Mouse (Mus musculus) liver, embryonic 11.5 days (tissue): ENCODE data around the gene Hsd17b1. TPM values are rescaled to one million over a fixed set of nuclear protein-coding genes. Genes with fewer than 3 reads are reported as not detected.

ENCODE experiments used
- ATAC-seq: fragments of 200-750 bp; cut with Nextera tagmentation; replicated peaks from 2 replicates; pipeline ENCODE4 v1.8.0; 2017; ENCODE audit warnings: moderate number of reproducible peaks, mild to moderate bottlenecking, moderate TSS enrichment, moderate library complexity; ENCODE audit not compliant: low FRiP score
- DNase-seq: peaks from one replicate; pipeline ENCODE4 v3.0.0-alpha.2; 2017; ENCODE audit warnings: low spot score
- H3K27ac ChIP-seq: fragments of 300-500 bp; sonication (generic); 2 replicates; pipeline ENCODE4 v1.5.1; 2014; ENCODE audit warnings: mild to moderate bottlenecking, low read depth, low read length, control low read depth
- H3K27me3 ChIP-seq: fragments of 300-500 bp; sonication (generic); replicated peaks from 2 replicates; pipeline ENCODE4 v1.6.1; 2014; ENCODE audit warnings: low read length, mixed read lengths; ENCODE audit not compliant: control insufficient read depth, insufficient read depth
- H3K36me3 ChIP-seq: fragments of 300-500 bp; sonication (generic); 2 replicates; pipeline ENCODE4 v1.6.1; 2014; ENCODE audit warnings: mild to moderate bottlenecking, low read length, moderate library complexity, mixed read lengths; ENCODE audit not compliant: control insufficient read depth, insufficient read depth
- H3K4me1 ChIP-seq: fragments of 300-500 bp; sonication (generic); replicated peaks from 2 replicates; pipeline ENCODE4 v1.6.1; 2014; ENCODE audit warnings: low read length, mixed read lengths; ENCODE audit not compliant: control insufficient read depth, insufficient read depth
- H3K4me2 ChIP-seq: fragments of 300-500 bp; sonication (generic); 2 replicates; pipeline ENCODE4 v1.6.1; 2014; ENCODE audit warnings: mild to moderate bottlenecking, control low read depth, moderate library complexity
- H3K4me3 ChIP-seq: fragments of 300-500 bp; sonication (generic); 2 replicates; pipeline ENCODE4 v1.5.1; 2014; ENCODE audit warnings: low read depth, low read length, control low read depth
- H3K9ac ChIP-seq: fragments of 300-500 bp; sonication (generic); 2 replicates; pipeline ENCODE4 v1.6.1; 2014; ENCODE audit warnings: low read depth, low read length, control low read depth
- H3K9me3 ChIP-seq: fragments of 300-500 bp; sonication (generic); 2 replicates; pipeline ENCODE4 v1.6.1; 2016; ENCODE audit warnings: low read length, inconsistent platforms, mixed read lengths; ENCODE audit not compliant: control insufficient read depth
- WGBS: fragments of 180-500 bp; shearing (Covaris S2); extraction: QIAGEN DNeasy Blood & Tissue Kit; methylation state at CpG from one replicate; pipeline ENCODE4 v1.1.7; 2014; 5-methylcytosine and 5-hydroxymethylcytosine counted together
- polyA plus RNA-seq: library from polyadenylated mRNA; unstranded; fragments of >200 nt; fragmentation: Nextera tagmentation; extraction: Ambion mirVana; gene quantifications from 2 replicates; pipeline ENCODE4 v1.2.1, GENCODE M21; 2014

Hsd17b1 gene
- 0.12 and 0.27 TPM in 2 replicates for polyA plus RNA-seq

DNA sequence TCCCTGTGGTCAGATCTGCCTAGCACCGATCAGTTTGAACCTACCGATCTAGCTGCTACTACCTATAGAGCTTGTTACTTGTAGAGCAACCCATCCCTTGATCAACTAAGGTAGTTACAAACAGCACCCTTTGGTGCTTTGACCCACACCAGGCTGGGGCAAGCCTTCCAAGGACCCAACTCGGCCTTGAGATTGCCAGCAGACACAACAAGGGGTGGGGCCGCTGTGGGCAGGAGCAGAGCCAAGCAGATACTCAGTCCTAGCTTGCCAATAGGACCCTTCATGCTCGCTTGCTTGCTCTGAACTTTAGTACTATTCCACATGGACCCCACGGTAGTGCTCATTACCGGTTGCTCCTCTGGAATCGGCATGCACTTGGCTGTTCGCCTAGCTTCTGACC is at the start of gene Hsd17b1:
TSS of gene Hsd17b1 (plus strand) at position 291 of the 400 bp plus-strand sequence.
- WGBS, result 76% methylated on average over 9 of the region's 9 CpGs
- no peak within 1 kb of the TSS for H3K9ac ChIP-seq
- DNase-seq (no peak), ATAC-seq (no peak)
- no peak within 1 kb of the TSS for H3K4me3 ChIP-seq
- H3K9me3 ChIP-seq, result no peaks in the 10 kb centered on the region
- H3K27me3 ChIP-seq, result peaks cover 46% of the 10 kb centered on the region
- H3K4me2 ChIP-seq, result peak within 1 kb of the TSS; percentile 48; the same call in 1 of the 2 replicates
- no peaks in the 10 kb centered on the region for H3K36me3 ChIP-seq
- peaks cover 5% of the 10 kb centered on the region for H3K4me1 ChIP-seq
- no peak within 1 kb of the TSS for H3K27ac ChIP-seq

DNA sequence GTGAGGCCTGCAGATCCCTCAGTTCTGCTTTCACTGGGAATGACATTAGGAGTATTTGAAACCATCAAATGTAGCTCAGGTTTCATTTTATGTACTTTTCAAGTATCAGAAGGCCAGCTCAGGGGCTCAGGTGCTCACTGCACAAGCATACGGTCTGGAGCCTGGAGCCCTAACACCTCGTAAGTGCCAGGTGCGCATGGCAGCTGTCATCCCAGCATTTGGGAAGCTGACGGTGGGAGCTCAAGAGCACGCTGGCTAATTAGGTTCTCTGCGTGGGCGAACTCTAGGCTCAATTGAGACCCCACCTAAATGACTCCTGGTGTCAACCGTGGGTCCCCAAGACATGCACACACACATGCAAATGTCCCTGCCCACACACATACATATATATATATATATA is 48.9 kb upstream of the Hsd17b1 start:
- Histone ChIP-seq H3K27ac (no peak overlapping the region), H3K4me2 (no peak overlapping the region), H3K9me3 (no peaks in the 10 kb centered on the region), H3K36me3 (peaks cover 43% of the 10 kb centered on the region), H3K9ac (no peak overlapping the region), H3K4me3 (no peak overlapping the region), H3K4me1 (0 out of 2 replicates have a peak, but pooled peaks cover 5% of the 10 kb centered on the region), H3K27me3 (no peaks in the 10 kb centered on the region)
- 93% methylated on average over 8 of the region's 8 CpGs for WGBS
- DNase-seq (no peak), ATAC-seq (no peak)

- no peak overlapping the region for H3K4me2 ChIP-seq
- ATAC-seq, result no peak
- H3K4me3 ChIP-seq, result no peak overlapping the region
- H3K9ac ChIP-seq, result no peak overlapping the region
- no peaks in the 10 kb centered on the region for H3K27me3 ChIP-seq
- no peak for DNase-seq
- no peaks in the 10 kb centered on the region for H3K9me3 ChIP-seq
- H3K4me1 ChIP-seq, result 0 out of 2 replicates have a peak, but pooled peaks cover 5% of the 10 kb centered on the region
- H3K27ac ChIP-seq, result no peak overlapping the region
- peaks cover 43% of the 10 kb centered on the region for H3K36me3 ChIP-seq
- WGBS, result 89% methylated on average over 10 of the region's 10 CpGs
Observed at GRCm38 (mm10) chr11:101030136-101030807, 47.9 kb upstream of the Hsd17b1 start.

DNA sequence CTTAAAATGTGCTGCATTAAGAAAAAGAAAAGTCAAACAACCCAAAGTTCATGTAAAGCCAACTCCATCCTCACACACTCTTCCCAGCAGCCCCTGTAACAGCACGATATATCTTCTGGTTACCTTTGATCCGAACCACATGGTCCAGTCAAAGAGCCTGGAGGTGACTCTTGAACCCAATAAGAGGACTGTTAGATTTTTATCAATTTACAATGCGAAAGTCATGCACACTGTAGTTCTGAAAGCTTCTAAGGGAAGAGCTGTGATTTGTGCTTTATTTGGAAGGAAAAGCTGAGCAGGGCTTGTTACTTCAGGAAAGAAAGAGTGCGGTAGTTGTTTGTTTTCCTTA is 47.4 kb upstream of the Hsd17b1 start:
- 89% methylated on average over 4 of the region's 4 CpGs for WGBS
- Histone ChIP-seq H3K36me3 (peaks cover 40% of the 10 kb centered on the region), H3K27me3 (no peaks in the 10 kb centered on the region), H3K4me2 (no peak overlapping the region), H3K27ac (no peak overlapping the region), H3K4me1 (0 out of 2 replicates have a peak, but pooled peaks cover 5% of the 10 kb centered on the region), H3K4me3 (no peak overlapping the region), H3K9ac (no peak overlapping the region), H3K9me3 (no peaks in the 10 kb centered on the region)
- DNase-seq, result no peak
- no peak for ATAC-seq

DNA sequence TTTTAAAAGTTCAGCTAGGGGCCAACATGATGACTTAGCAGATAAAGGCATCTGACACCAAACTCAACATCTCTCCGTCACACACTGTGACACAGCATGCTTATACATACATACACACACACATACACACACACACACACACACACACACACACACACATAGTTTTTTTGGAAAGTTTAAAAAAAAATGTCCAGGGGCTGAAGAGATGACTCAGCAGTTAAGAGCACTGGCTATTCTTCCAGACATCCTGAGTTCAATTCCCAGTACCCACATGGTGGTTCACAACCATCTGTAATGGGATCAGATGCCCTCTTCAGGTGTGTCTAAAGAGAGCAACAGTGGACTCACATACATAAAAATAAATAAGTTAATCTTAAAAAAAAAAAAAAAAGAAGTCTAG is 46.7 kb upstream of the Hsd17b1 start:
- H3K36me3 ChIP-seq, result peaks cover 40% of the 10 kb centered on the region
- H3K9me3 ChIP-seq, result no peaks in the 10 kb centered on the region
- no peak overlapping the region for H3K4me2 ChIP-seq
- 0 out of 2 replicates have a peak, but pooled peaks cover 5% of the 10 kb centered on the region for H3K4me1 ChIP-seq
- 93% methylated on average over 1 of the region's 1 CpGs for WGBS
- H3K4me3 ChIP-seq, result no peak overlapping the region
- DNase-seq, result no peak
- H3K27me3 ChIP-seq, result no peaks in the 10 kb centered on the region
- H3K27ac ChIP-seq, result no peak overlapping the region
- ATAC-seq, result no peak
- no peak overlapping the region for H3K9ac ChIP-seq

GRCm38 (mm10) chr11:101033856-101034500 is 44.2 kb upstream of the Hsd17b1 start:
- Histone ChIP-seq H3K9ac (no peak overlapping the region), H3K36me3 (peaks cover 54% of the 10 kb centered on the region), H3K4me2 (no peak overlapping the region), H3K4me3 (no peak overlapping the region), H3K27me3 (no peaks in the 10 kb centered on the region), H3K9me3 (no peaks in the 10 kb centered on the region), H3K4me1 (0 out of 2 replicates have a peak, but pooled peaks cover 5% of the 10 kb centered on the region), H3K27ac (no peak overlapping the region)
- ATAC-seq (no peak), DNase-seq (no peak)
- WGBS, result 95% methylated on average over 17 of the region's 17 CpGs

DNA sequence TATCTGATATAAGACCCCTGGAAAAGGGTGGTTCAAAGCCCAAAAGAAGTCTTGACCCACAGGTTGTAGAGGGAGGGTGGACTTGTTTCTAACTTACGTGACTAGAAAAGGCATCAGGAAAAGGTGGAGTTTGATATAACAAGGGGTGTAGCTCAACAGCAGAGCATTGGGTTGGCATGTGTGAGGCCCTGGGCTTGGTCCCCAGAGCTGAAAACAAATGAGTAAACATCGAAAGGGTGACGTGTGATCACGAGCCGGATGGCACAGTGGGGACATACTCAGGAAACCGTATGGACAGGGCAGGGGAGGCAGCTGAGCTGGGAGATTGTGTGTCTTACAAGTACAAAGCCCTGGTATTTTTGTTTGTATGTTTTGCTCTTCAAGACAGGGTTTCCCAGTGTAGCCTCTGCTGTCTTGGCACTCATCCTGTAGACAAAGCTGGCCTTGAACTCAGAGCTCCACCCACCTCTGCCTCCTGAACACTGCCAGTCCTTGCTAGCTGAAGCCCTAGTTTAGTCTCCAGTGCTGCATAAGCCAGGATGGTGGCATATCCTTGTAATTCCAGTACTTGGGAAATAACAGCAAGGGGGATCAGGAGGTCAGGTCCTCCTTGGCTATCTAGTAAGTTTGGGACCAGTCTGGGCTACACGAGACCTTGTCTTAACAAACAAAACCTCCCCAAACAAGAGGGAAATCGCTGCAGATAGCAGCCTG is 43.4 kb upstream of the Hsd17b1 start:
- H3K4me3 ChIP-seq, result no peak overlapping the region
- H3K4me1 ChIP-seq, result 0 out of 2 replicates have a peak, but pooled peaks cover 5% of the 10 kb centered on the region
- no peaks in the 10 kb centered on the region for H3K9me3 ChIP-seq
- no peak for DNase-seq
- no peak for ATAC-seq
- 93% methylated on average over 8 of the region's 8 CpGs for WGBS
- H3K4me2 ChIP-seq, result no peak overlapping the region
- peaks cover 57% of the 10 kb centered on the region for H3K36me3 ChIP-seq
- no peaks in the 10 kb centered on the region for H3K27me3 ChIP-seq
- no peak overlapping the region for H3K27ac ChIP-seq
- H3K9ac ChIP-seq, result no peak overlapping the region

DNA sequence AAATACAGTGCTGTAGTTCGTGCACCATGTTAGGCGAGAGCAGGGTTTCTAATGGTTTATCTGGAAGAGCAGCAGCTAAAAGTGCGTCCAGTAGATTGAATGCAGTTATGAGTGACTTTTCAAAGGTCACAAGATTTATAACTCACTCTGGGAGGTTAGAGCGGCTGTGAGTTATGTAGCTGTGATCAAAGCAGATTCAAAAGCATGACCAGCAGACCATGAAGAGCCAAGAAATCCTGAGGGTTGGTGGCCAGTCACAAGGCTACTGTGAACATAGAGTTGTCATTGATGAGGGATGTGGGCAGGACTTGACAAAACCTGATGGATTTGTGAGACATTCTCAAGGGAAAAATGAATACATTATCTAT is 42.9 kb upstream of the Hsd17b1 start:
- 0 out of 2 replicates have a peak, but pooled peaks cover 2% of the 10 kb centered on the region for H3K4me1 ChIP-seq
- H3K9me3 ChIP-seq, result no peaks in the 10 kb centered on the region
- H3K4me2 ChIP-seq, result no peak overlapping the region
- DNase-seq (no peak), ATAC-seq (no peak)
- no peak overlapping the region for H3K4me3 ChIP-seq
- WGBS, result 92% methylated on average over 4 of the region's 4 CpGs
- no peak overlapping the region for H3K27ac ChIP-seq
- no peak overlapping the region for H3K9ac ChIP-seq
- no peaks in the 10 kb centered on the region for H3K27me3 ChIP-seq
- peaks cover 59% of the 10 kb centered on the region for H3K36me3 ChIP-seq
